Mouse (Mus musculus) ES-Bruce4 (cell line): ENCODE measurements at regions not wholly inside any gene's neighbourhood (a gene's known extent, or its start where the extent isn't known, plus 50 kb on each side); places are given as distances from the start of the nearest gene placed in this dataset.

Source experiments
- CTCF ChIP-seq: IDR thresholded peaks from one replicate; pipeline ENCODE4 v1.8.1; 2011; ENCODE audit warnings: low read depth, low read length
- EP300 ChIP-seq: IDR thresholded peaks from 2 replicates; pipeline ENCODE4 v1.6.1; 2011; ENCODE audit warnings: low read depth, low read length; ENCODE audit not compliant: insufficient read depth
- POLR2A ChIP-seq: IDR thresholded peaks from one replicate; pipeline ENCODE4 v1.8.1; 2011; ENCODE audit warnings: low read length; ENCODE audit not compliant: insufficient read depth

DNA sequence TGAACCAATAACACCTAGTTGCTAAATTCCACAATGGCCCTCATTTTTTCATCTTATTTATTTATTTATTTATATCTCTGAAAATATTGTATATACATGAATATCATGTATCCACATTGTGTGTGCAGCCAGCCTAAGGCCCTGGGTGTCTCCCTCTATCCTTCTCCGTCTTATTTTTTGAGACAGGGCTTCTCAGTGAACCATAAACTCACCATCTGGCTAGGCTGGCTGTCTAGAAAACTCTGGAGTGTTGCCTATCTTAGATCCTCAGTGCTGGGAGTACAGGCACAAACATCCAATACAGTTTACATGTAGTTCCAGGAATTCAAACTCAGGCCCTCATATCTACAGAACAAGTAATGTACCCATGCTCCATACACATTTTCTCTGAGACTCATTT lies 139.7 kb upstream of the Chrm2 start:
- TF ChIP-seq POLR2A (no peak), CTCF (no peak), EP300 (no peak)
